Mouse (Mus musculus): Measurements from ENCODE around the gene Lmx1b. TPM values are rescaled to one million over a fixed set of nuclear protein-coding genes. Genes with fewer than 3 reads are reported as not detected.
A peak's percentile ranks its signal among the peaks of the same experiment; 100 is the strongest.

Lmx1b gene
- total RNA-seq (2021) (under 1 TPM in 1 of 2 experiments, not detected in 1; 0.18 TPM), polyA plus RNA-seq (2012; rRNA removed) (0.06 and 0.08 TPM in 2 replicates)
- long read RNA-seq = 0 reads

GRCm38 (mm10) chr2:33640171-33640721 is at the start of gene Lmx1b:
Gene Lmx1b (minus strand): TSS chr2:33640511.
- Histone ChIP-seq H3K9ac (ENCODE audit: low read depth, low read length) (no peak within 1 kb of the TSS), H3K27me3 (ENCODE audit: control insufficient read depth, insufficient read depth, low read length) (peaks cover 62% of the 10 kb centered on the region), H3K4me3 (peak within 1 kb of the TSS; percentile 40), H3K4me1 (ENCODE audit: control insufficient read depth, insufficient read depth, low read length) (no peaks in the 10 kb centered on the region), H3K79me2 (replicated peaks; ENCODE audit: control insufficient read depth, insufficient read depth, low read length) (no peaks in the 10 kb centered on the region), H3K27ac (no peak within 1 kb of the TSS), H3K36me3 (ENCODE audit: control insufficient read depth, insufficient read depth, low read length) (no peaks in the 10 kb centered on the region)
- no peak for TF ChIP-seq POLR2A (IDR thresholded peaks at IDR 0.05; ENCODE audit: insufficient read depth, low read depth, low read length)
- 5% methylated on average over 52 of the region's 53 CpGs for WGBS
- DNase-seq = no peak
- intact Hi-C loops (cut with DNase I) = no loop called here

- H3K27ac ChIP-seq = no peak overlapping the region
- no peak overlapping the region for H3K9ac ChIP-seq (ENCODE audit: low read depth, low read length)
- 19% methylated on average over 9 of the region's 9 CpGs for WGBS
- intact Hi-C loops (cut with DNase I) = no loop called here
- H3K36me3 ChIP-seq (ENCODE audit: control insufficient read depth, insufficient read depth, low read length) = no peaks in the 10 kb centered on the region
- H3K4me1 ChIP-seq (ENCODE audit: control insufficient read depth, insufficient read depth, low read length) = no peaks in the 10 kb centered on the region
- H3K27me3 ChIP-seq (ENCODE audit: control insufficient read depth, insufficient read depth, low read length) = no peaks in the 10 kb centered on the region
- no peak overlapping the region for H3K4me3 ChIP-seq
- DNase-seq = no peak
- TF ChIP-seq CTCF (IDR thresholded peaks at IDR 0.05) = peak; percentile 63
- no peak for TF ChIP-seq EP300 (IDR thresholded peaks at IDR 0.05; ENCODE audit: insufficient read depth, low read depth, low read length)
- H3K79me2 ChIP-seq (replicated peaks; ENCODE audit: control insufficient read depth, insufficient read depth, low read length) = no peaks in the 10 kb centered on the region
Measured at GRCm38 (mm10) chr2:33689880-33690462, 49.7 kb upstream of the Lmx1b start.

DNA sequence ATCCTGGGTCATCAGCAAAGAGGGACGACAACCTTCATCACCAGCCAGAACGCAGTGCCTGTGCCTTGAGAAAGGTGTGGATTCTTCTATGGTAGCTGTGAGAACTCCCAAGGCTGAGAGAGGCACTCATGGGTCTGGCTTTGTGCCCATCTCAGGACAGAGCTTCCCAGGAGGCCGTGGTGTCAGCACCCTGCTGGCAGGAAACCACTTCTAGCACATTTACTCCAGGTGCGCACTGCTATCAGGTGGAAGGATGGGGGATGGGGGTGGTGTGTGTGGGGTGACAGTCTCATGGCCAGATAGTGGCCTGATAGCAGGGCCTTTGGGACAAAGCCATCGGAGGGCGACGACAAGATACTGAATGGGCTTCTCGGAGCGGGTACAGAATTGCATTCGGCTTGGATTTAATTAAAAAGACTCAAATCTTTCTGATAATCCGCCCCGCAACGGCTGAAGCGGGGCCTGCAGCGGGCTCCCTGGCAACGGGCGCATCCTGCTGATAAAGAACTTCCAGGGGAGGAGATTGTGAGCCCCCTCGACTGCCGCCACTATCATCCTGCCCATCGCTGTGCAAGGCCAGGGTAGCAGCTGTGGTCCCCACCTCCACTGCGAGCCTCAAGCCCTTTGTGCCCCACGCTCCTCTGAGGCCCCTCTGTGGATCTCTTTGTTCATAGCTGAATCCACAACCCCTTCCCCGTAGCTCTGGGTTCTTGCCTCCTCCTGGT is 49.0 kb upstream of the Lmx1b start:
- Histone ChIP-seq H3K36me3 (ENCODE audit: control insufficient read depth, insufficient read depth, low read length) (no peaks in the 10 kb centered on the region), H3K79me2 (replicated peaks; ENCODE audit: control insufficient read depth, insufficient read depth, low read length) (no peaks in the 10 kb centered on the region), H3K4me1 (ENCODE audit: control insufficient read depth, insufficient read depth, low read length) (no peaks in the 10 kb centered on the region), H3K9ac (ENCODE audit: low read depth, low read length) (no peak overlapping the region), H3K27ac (no peak overlapping the region), H3K4me3 (no peak overlapping the region), H3K27me3 (ENCODE audit: control insufficient read depth, insufficient read depth, low read length) (no peaks in the 10 kb centered on the region)
- intact Hi-C loops (cut with DNase I) = no loop called here
- no peak for DNase-seq
- no peak for TF ChIP-seq CTCF (IDR thresholded peaks at IDR 0.05)
- TF ChIP-seq POLR2A (IDR thresholded peaks at IDR 0.05; ENCODE audit: insufficient read depth, low read depth, low read length) = no peak
- TF ChIP-seq EP300 (IDR thresholded peaks at IDR 0.05; ENCODE audit: insufficient read depth, low read depth, low read length) = no peak
- WGBS = 32% methylated on average over 23 of the region's 23 CpGs

DNA sequence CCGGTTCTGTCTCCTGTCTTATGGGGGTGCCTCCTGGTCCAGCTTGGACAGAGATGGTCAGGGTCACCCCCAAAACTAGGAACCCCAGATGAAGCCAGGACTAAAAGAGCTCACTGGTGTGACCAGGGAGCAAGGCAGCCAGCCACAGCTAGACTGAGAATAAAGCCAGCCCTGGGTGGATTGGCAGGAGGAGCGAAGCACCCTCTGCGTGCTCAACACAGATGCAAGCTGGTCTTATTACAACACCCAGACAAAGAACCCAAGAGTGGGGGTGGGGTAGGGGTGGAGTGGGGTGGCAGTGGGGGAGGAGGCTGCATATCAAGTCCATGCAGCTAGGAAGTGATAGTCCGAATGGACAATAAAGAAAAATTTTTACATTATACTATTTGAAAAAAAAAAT is 43.3 kb upstream of the Lmx1b start:
- DNase-seq = no peak
- Histone ChIP-seq H3K27me3 (ENCODE audit: control insufficient read depth, insufficient read depth, low read length) (no peaks in the 10 kb centered on the region), H3K79me2 (replicated peaks; ENCODE audit: control insufficient read depth, insufficient read depth, low read length) (no peaks in the 10 kb centered on the region), H3K27ac (no peak overlapping the region), H3K9ac (ENCODE audit: low read depth, low read length) (no peak overlapping the region), H3K4me1 (ENCODE audit: control insufficient read depth, insufficient read depth, low read length) (no peaks in the 10 kb centered on the region), H3K4me3 (no peak overlapping the region), H3K36me3 (ENCODE audit: control insufficient read depth, insufficient read depth, low read length) (no peaks in the 10 kb centered on the region)
- TF ChIP-seq POLR2A (IDR thresholded peaks at IDR 0.05; ENCODE audit: insufficient read depth, low read depth, low read length) = no peak
- TF ChIP-seq CTCF (IDR thresholded peaks at IDR 0.05) = no peak
- no peak for TF ChIP-seq EP300 (IDR thresholded peaks at IDR 0.05; ENCODE audit: insufficient read depth, low read depth, low read length)
- intact Hi-C loops (cut with DNase I) = no loop called here
- 68% methylated on average over 4 of the region's 4 CpGs for WGBS

GRCm38 (mm10) chr2:33683095-33683494 is 42.8 kb upstream of the Lmx1b start:
- Histone ChIP-seq H3K79me2 (replicated peaks; ENCODE audit: control insufficient read depth, insufficient read depth, low read length) (no peaks in the 10 kb centered on the region), H3K36me3 (ENCODE audit: control insufficient read depth, insufficient read depth, low read length) (no peaks in the 10 kb centered on the region), H3K9ac (ENCODE audit: low read depth, low read length) (no peak overlapping the region), H3K27me3 (ENCODE audit: control insufficient read depth, insufficient read depth, low read length) (no peaks in the 10 kb centered on the region), H3K4me1 (ENCODE audit: control insufficient read depth, insufficient read depth, low read length) (no peaks in the 10 kb centered on the region), H3K4me3 (no peak overlapping the region), H3K27ac (no peak overlapping the region)
- 35% methylated on average over 6 of the region's 6 CpGs for WGBS
- intact Hi-C loops (cut with DNase I) = no loop called here
- no peak for TF ChIP-seq EP300 (IDR thresholded peaks at IDR 0.05; ENCODE audit: insufficient read depth, low read depth, low read length)
- TF ChIP-seq POLR2A (IDR thresholded peaks at IDR 0.05; ENCODE audit: insufficient read depth, low read depth, low read length) = no peak
- TF ChIP-seq CTCF (IDR thresholded peaks at IDR 0.05) = no peak
- no peak for DNase-seq

DNA sequence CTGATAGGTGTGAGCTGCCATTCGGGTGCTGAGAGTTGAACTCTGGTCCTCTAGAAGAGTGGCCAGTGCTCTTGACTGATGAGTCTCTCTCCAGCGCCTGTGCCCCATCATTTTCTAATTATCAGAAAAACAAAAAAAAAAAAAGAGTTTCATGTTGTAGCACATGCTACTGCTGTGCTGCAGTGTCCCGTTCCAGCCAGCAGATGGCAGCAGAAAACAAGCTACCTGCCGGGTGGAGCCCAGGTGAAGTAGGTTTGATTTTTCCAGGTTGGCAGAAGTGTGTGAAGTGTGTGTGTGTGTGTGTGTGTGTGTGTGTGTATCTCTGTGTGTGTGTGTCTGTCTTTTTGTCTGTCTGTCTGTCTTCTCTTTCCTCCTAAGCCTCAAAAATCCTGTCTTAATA is 41.9 kb upstream of the Lmx1b start:
- DNase-seq = peak; percentile 29 to 65
- Histone ChIP-seq H3K36me3 (ENCODE audit: control insufficient read depth, insufficient read depth, low read length) (no peaks in the 10 kb centered on the region), H3K4me3 (no peak overlapping the region), H3K9ac (ENCODE audit: low read depth, low read length) (no peak overlapping the region), H3K79me2 (replicated peaks; ENCODE audit: control insufficient read depth, insufficient read depth, low read length) (no peaks in the 10 kb centered on the region), H3K4me1 (ENCODE audit: control insufficient read depth, insufficient read depth, low read length) (no peaks in the 10 kb centered on the region), H3K27ac (no peak overlapping the region), H3K27me3 (ENCODE audit: control insufficient read depth, insufficient read depth, low read length) (no peaks in the 10 kb centered on the region)
- intact Hi-C loops (cut with DNase I) = loop anchor here (1.0 kb wide), 1 partner anchor 53 kb away; no protein-coding TSS in a partner anchor
- TF ChIP-seq CTCF (IDR thresholded peaks at IDR 0.05) (peak; percentile 80), POLR2A (IDR thresholded peaks at IDR 0.05; ENCODE audit: insufficient read depth, low read depth, low read length) (no peak)
- WGBS = 9% methylated on average over 4 of the region's 4 CpGs

All from heart, adult 2 months (tissue).